Mouse (Mus musculus) right cerebral cortex, postnatal 4 days (tissue): Measurements from ENCODE around the gene Zfp282.

Experiments used
- DNase-seq: peaks from one replicate; pipeline ENCODE4 v3.0.0-alpha.2; 2022

Gene Zfp282

DNA sequence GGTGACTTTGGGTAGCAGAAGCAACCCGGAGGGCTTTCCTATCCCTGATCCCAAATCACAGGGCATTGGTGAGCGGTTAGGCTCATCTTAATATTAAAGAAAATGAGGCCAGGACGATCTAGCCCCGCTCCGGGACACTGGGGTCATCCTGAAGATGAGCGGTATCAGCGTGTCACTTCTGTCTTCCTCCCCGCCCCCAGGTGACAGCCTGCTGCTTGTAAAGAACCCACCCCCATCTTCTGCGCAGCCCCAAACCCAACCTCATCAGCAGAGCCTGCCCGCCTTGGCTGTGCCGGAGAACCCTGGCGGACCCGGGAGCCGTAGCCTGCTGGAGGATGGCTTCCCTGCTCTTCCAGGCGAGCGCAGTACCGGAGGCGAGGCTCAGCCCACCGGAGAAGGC lies 27.4 kb downstream of the Zfp282 start:
- no peak for DNase-seq

DNA sequence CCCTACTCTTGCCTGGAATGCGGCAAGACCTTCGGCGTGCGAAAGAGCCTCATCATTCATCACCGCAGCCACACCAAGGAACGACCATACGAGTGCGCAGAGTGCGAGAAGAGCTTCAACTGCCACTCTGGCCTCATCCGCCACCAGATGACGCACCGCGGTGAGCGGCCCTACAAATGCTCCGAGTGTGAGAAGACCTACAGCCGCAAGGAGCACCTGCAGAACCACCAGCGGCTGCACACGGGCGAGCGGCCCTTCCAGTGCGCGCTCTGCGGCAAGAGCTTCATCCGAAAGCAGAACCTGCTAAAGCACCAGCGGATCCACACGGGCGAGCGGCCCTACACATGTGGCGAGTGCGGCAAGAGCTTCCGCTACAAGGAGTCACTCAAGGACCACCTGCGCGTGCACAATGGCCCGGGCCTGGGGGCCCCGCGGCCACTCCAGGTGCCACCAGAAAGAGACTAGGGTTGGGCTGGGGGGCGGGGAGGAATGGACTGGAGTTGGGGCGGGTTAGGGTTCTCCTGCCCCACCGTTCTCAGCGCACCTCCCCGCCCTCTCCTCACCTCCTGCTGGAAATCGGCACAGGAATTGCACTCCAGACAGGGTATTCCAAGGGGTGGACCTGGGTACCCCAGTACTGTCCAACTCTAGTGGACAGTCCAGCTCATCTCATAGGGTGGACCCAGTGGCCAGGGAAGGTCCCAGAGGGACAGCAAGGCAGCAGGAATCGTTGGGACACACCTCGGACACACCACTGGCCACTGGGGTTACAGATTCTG lies 28.1 kb downstream of the Zfp282 start:
- DNase-seq = no peak

DNA sequence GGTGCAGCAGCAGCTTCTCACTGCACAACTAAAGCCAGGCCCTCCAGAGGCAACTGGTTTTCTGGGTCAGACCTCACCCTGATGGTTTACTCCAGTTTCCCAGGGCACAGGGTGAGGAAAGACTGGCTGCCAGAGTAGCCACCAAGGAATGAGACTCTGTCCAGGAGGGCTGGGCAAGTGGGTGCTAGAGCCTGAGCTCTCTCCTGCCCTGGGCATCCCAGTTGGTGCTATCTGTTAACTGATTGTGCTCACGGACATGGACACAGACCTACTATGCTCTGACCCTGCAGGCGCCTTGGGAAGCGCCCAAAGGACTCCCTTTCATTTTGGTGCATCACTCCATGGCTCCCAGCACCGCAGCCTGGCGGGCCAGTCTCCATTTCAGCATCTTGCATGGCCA lies 29.3 kb downstream of the Zfp282 start:
- DNase-seq = no peak

DNA sequence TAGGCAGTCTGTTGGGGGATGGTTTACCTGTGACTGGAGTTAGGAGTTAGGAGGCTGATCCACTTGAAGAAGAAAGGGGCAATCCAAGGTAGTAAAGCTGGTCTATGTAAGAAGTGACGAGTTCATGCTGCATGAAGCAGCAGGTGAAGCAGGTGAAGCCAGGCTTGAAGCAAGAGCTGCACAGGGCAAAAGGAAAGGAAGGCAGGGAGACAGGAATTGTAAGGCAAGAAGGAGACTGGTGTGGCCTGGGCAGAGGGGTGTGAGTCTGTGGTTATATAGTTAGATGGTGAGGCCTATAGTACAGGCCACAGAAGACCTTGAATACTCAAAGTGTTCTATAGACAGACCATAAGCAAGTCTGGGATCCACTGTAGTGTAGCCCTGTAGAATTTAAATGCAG lies 32.0 kb downstream of the Zfp282 start:
- DNase-seq = no peak

DNA sequence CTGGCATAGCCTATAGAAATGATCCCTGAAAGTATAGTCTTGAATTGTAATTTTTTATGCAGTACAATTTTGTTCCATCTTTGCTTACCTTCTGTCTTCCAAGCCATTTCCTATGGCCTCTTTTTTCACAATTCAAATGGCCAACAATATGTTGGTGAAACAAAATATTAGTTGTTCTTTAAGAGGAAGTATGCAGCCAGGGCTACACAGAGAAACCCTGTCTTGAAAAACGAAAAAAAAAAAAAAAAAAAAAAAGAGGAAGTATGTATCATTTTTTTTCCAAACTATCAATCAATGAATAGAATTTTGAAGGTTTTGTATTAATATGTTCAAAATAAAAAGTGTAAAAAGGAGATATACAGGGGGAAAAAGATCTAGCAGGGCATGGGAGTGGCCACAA lies 34.6 kb downstream of the Zfp282 start:
- DNase-seq = no peak

DNA sequence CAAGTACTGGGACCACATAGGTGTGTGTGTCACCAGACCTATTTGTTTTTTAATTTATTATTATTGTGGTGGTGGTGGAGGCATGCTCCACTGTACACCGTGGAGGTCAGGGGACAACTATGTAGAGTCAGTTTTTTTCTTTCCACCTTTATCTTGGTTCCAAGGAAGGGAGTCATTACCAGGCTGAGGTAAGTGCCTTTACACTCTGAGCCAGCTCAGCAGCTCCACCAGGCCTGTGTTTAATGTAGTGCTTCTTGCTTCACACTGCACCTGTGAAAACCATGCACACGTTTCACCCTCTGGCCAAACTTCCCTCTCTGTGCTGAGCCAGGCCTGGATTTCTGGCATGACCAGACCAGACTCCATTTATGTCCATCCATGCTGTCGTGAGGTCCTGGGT lies 36.0 kb downstream of the Zfp282 start:
- DNase-seq = no peak

DNA sequence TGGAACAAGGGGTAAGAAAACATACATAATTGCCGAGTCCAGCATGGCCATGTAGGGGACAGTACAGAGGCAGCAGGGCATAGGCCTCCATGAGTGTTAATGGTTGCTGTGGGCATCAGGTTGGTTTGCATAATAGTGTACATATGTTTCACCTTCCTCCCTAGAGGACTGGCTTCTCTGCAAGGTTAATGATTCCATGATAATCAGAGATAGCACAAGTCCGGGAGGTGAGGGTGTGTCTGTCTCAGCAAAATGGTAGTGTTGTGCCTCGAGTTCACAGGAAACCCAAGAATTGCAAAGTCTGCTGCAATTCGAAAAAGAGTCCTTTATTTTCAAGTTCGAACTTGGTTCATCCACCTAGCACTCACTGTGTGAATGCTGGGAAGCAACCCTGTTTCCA lies 40.0 kb downstream of the Zfp282 start:
- DNase-seq = no peak

DNA sequence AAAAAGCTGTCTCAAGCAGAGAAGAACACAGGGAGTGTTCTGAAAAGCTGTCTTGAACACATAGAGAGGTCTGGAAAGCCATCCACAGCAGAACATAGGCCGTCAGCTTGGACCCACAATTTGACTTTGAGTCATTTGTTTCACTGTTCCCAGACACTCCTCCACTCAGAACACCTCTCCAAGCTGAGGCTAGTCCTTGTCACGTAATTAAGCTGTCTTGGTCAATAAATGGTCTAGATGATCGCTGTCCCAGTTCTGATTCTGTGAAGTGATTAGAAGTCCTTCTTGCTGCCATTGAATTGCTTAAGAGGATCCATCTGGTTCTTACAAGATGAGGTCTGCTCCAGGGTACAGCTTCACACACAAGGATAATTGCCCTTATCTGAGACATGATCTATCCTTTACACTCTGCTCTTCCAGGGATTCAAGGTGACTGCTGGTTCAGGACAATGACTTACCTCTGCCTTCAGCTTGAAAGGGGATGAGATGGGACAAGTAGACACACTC lies 41.8 kb downstream of the Zfp282 start:
- DNase-seq = no peak

DNA sequence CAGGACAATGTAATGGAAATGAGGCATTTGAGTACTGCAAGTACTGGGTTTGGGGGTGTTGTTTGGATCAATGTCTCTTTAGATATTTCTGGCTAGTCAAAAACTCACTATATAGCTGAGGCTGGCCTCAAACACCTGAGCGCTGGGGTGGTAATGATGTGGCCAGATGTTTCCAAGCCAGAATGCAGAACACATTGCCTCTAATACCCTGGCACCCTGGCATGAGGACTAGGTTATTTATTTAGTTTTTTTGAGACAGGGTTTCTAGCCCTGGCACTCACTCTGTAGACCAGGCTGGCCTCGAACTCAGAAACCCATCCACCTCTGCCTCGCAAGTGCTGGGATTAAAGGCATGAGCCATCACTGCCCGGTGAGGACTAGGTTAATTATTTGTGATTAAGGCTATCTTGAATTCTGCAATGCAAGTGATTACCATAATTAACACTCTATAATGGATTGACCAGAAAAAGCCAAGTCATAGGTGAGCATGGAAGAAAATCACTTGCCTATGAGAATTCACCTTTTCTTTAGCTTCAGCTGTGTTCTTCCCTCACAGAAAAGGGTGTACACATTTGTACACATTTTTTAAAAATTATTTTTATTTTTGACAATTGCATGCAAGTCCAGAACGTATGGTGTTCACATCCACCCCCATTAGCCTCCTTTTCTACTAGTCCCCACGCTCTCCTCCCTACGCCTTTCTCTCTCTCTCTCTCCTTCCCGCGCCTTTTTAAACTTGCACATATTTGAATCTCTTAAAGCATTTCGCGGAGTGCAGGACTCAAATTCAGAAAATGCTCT lies 42.8 kb downstream of the Zfp282 start:
- no peak for DNase-seq

DNA sequence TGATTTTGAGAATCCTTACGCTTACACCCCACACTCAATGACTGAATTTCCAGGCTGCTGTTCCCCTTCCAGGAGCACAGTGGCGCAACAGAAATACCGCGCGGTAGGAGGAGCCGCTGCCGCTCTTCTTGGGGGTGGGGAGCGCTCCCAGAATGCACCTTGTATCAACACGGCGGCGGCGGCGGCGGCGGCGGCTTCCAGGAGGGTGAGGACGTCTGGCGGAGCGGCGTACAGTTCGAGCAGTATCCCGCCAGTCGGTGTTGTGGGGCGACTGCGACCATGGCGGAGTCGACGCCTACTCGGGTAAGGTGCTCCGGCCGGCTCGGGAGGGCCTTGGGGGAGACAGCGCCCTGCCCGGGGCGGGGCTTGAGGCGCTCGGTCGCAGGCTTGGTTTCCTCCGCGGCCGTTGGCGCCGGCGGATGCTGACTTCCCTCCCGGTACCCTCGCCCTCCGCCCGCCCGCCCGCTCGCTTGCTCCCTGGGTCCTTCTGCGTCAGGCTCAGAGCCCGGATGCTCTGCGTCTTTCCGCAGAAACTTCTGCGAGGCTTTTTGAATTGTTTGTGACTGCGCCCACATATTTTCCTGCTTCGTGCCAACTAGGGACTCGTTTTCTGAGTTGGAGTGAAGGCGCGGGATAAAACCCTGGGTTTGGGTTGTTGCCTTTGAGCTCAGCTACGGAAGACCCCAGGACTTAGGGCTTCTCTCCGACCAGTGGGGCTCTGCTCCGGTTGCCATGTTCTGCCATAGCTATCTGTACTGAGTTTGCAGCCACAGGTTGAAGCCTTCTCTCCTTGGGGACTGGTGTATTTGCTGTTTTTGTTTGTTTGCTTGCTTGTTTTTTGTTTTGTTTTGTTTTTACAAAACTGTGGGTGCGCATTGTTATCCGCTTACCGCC lies 43.7 kb downstream of the Zfp282 start, which contains the start of gene Zfp212:
TSS of gene Zfp212 (plus strand) at position 30 of the 894 bp plus-strand sequence.
- peak; percentile 84 for DNase-seq

DNA sequence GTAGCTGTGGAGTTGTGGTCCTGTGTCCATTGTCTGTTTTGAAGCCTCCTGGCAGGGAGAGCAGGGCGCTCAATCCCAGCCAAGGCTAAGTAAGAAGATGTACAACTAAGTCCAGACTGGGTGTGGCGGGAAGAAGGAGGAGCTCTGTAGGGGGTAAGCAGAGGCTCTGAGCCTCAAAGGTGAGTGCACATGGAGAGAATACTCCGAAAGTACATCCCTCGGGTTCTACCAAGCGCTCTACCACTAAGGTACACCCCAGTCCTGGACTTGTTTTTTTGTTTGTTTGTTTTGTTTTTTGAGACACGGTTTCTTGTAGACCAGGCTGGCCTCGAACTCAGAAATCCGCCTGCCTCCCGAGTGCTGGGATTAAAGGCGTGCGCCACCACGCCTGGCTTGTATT lies 65.5 kb downstream of the Zfp282 start:
- no peak for DNase-seq

DNA sequence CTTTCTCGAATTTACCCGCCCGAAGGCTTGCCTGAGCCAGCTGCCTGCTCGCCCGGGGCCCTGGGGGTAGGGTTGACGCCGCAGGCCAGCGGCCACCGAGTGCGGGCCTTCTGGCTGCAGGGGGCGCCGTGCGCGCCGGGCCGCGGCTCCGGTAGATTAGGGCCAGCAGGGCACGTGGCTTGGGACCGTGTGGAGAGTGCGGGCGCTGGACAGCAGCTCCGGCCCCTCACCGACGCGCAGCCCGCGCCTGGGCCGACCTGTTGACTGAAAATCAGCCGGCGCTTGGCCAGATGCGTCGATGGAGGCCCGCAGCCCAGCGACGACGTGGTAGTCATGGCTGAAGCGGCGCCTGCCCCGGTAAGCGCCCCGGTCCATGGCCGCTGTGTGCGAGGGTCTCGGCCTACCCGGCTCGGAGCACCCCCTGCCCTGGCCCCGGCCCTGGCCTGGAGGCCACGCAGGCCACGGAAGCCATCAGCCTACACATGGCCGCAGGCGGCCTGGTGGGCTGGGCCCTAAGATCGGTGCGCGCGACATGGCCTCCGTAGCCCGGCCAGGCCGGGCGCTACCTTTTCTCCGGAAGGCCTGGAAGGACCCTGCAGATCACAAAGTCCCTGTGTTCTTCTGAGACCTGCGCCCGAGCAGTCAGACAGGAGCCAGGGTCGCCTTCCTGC lies 66.2 kb downstream of the Zfp282 start:
- peak; percentile 58 for DNase-seq

DNA sequence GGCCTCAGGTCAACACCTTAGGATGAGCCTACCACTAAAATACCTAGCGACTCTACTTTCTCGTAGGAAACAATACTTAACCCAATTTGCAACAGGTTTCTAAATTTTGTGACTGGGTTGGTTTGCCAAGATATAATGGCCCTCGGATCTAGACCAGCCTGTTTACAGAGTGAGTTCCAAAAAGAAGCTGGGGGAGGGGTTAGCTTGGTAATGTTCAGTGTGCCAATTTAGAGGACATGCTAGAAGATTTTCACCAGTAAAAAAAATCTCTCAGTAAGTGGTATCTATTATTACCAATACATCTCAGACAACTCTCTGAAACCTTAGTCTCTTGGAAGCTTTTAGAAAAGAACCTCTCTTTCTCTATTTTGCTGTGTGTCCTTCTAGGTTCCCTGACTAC lies 66.7 kb downstream of the Zfp282 start:
- DNase-seq = no peak

DNA sequence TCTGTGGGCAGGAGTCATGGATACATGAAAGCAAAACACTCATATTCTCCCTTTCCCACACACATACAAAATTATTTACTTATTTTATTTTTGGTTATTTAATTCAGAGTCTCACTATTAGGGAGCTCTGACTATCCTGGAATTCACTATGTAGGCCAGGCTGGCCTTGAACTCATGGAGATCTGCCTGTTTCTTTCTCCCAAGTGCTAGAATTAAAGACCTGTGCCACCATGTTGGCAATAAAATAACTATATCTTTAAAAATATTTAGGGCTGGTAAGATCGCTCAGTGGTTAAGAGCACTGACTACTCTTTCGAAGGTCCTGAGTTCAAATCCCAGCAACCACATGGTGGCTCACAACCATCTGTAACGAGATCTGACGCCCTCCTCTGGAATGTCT lies 70.4 kb downstream of the Zfp282 start:
- no peak for DNase-seq

DNA sequence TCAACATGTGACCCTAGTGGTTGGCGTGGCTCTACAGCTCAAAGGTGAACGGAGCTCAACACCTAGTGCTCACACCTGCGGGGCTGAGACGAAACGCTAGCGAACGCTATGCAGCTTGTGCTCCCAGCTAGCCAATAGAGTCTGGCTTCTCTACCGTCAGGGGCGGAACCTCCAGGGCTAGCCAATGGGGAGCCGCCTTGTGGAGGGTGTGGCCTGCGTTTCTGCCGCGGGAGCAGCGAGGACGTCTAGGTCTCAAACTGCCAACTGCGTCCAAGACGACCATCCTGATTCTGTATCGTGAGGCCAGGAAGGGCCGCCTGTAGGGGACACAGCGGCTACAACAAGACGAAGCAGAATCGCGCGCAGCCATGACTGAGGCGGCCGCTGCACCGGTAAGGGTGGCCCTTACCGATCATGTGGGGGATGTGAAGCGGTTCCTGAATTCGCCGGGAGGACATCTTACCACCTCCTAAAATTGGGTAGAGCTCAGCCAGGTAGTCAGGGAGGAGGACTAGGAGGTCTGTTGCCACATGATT lies 76.3 kb downstream of the Zfp282 start, which contains the start of gene Zfp956:
TSS of gene Zfp956 (plus strand) at position 200 of the 536 bp plus-strand sequence.
- peak; percentile 90 for DNase-seq

DNA sequence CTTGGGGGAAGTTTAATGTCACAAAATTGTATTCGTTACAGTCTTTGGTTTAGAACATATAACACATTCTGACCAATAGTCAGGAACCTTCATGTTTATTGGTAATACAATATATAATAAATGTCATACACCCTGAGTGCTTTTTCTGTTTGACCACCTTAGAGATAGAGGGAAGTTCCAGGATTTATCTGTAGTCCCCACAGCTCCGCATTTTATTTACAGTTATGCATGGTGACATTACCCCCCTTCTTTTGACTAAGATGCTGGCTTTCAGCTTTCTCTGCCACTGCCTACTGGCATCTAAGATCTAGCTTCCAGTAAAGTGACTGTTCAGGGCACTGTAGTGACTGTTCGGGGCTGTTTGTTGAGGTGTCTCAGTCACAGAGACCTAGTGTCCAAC lies 77.4 kb downstream of the Zfp282 start:
- DNase-seq = no peak

DNA sequence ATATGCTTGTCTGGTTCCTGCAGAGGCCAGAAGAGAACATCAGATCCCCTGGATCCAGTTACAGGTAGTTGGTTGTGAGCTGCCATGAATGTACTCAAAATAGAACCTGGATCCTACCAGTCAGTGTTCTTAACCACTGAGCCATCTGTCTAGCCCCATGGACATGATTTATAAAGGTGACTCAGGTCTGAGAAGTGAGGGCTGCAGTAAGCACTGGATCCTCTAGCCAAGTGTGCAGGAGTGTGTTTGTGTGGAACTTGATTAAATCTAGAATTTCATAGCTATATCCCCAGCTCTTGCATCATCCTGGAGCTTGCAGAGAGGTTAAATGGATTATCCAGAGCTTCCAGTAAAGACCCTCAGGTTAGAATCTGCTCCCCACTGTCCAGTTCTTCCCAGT lies 80.8 kb downstream of the Zfp282 start:
- no peak for DNase-seq
